Mouse (Mus musculus) layer of hippocampus, postnatal 10 days (tissue): Measurements from ENCODE around the gene Mageh1. TPM values are rescaled to one million over a fixed set of nuclear protein-coding genes. Genes with fewer than 3 reads are reported as not detected.
"Not testable (repeated sequence)": the region's sequence is repeated elsewhere in the genome, so short reads cannot be mapped to it uniquely, and the experiment has no call there.

Experiments
- DNase-seq, 2 experiments: peaks; one replicate each; pipeline ENCODE4 v3.0.0; 2021; ENCODE audit warnings: low spot score in 2 of 2
- long read RNA-seq: library from polyadenylated mRNA; stranded (forward); transcript quantifications from one replicate; pipeline ENCODE4 v2.0.0, GENCODE M21; 2023
- total RNA-seq, 2 experiments: library from RNA; stranded (reverse); gene quantifications; 2 replicates each; pipeline ENCODE4 v1.2.3; 2021

Gene Mageh1
- 10 to 100 TPM; 57.1 to 61.4 TPM for total RNA-seq
- long read RNA-seq, transcript Mageh1-201 (1 exons, 1,410 nt): major isoform, 43 of 43 reads
- long read RNA-seq, partial matches to known transcripts: 0 of 43 reads
- long read RNA-seq, other reads (novel, unspliced or antisense): 0 of 43 reads

GRCm38 (mm10) chrX:153037087-153037971 is at the start of gene Mageh1:
Gene Mageh1, minus strand, starts transcription at chrX:153037575.
- peak; percentile 71 to 79 for DNase-seq

- DNase-seq: not testable (repeated sequence)
Measured at GRCm38 (mm10) chrX:153037972-153038744, 783 bp upstream of the Mageh1 start.

GRCm38 (mm10) chrX:153031547-153031946 is 5.8 kb downstream of the Mageh1 start:
- not testable (repeated sequence) for DNase-seq

- not testable (repeated sequence) for DNase-seq
Measured at GRCm38 (mm10) chrX:153025709-153026108, 11.7 kb downstream of the Mageh1 start.

GRCm38 (mm10) chrX:153025255-153025654 is 12.1 kb downstream of the Mageh1 start:
- DNase-seq: not testable (repeated sequence)

- no peak for DNase-seq
Measured at GRCm38 (mm10) chrX:153007685-153008047, 29.7 kb downstream of the Mageh1 start.

GRCm38 (mm10) chrX:153007021-153007684 is 30.2 kb downstream of the Mageh1 start:
- DNase-seq: peak; percentile 33 to 55

- DNase-seq: peak; percentile 37 to 63
Measured at GRCm38 (mm10) chrX:153006387-153006841, 31.0 kb downstream of the Mageh1 start, which contains the start of gene Usp51. Gene Usp51, plus strand, starts transcription at chrX:153006469.

GRCm38 (mm10) chrX:152996105-152996504 is 41.3 kb downstream of the Mageh1 start:
- DNase-seq: not testable (repeated sequence)

GRCm38 (mm10) chrX:152989852-152990251 is 47.5 kb downstream of the Mageh1 start:
- not testable (repeated sequence) for DNase-seq

Other genes with a start within 250 kb of the Mageh1 start
- gene Usp51, start 31.1 kb downstream of the Mageh1 start, total RNA-seq: 1 to 10 TPM; 2.7 to 4.1 TPM
- under 1 TPM; 0.47 to 0.75 TPM for gene Foxr2, start 81.2 kb upstream of the Mageh1 start, total RNA-seq
- gene Rragb, start 102.4 kb upstream of the Mageh1 start, total RNA-seq: 100 to 1,000 TPM; 103 to 112 TPM
- gene Klf8, start 199.9 kb upstream of the Mageh1 start, total RNA-seq: 10 to 100 TPM; 10.3 to 11.0 TPM